Mouse (Mus musculus) natural killer cell, adult 2 months (primary cell): ENCODE measurements around the gene Dhx37.
A peak's percentile ranks its signal among the peaks of the same experiment; 100 is the strongest.

ENCODE experiments used
- DNase-seq, 2 experiments: peaks; one replicate each; pipeline ENCODE4 v3.0.0; 2022; ENCODE audit warnings: low spot score in 2 of 2

Dhx37 gene

GRCm38 (mm10) chr5:125433793-125434337, at the start of gene Dhx37:
Dhx37 (minus strand) TSS chr5:125434121.
- DNase-seq, result peak; percentile 89 to 94

DNA sequence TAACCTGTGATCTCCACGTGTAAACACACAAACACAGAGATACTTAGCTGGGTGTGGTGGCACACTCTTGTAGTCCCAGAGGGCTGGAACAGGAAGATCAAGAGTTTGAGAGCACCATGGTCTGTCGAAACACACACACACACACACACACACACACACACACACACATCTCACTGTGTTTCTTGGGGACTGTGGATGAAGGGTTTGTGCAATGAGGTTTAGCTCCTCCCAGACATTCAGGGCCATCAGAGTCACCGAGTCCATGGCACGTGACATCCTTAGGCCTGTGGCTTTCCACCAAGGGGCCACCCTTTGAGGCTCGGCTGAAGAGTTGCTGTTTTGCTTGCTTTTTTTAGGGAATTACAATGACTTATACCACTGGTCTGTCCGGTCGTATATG, 48.6 kb upstream of the Dhx37 start:
- no peak for DNase-seq

- no peak for DNase-seq
These were observed 46.7 kb upstream of the Dhx37 start for GRCm38 (mm10) chr5:125480434-125481231.

- no peak for DNase-seq
These were observed 45.5 kb upstream of the Dhx37 start for GRCm38 (mm10) chr5:125479376-125479775.

- no peak for DNase-seq
These were observed 44.1 kb upstream of the Dhx37 start for GRCm38 (mm10) chr5:125478037-125478436.

DNA sequence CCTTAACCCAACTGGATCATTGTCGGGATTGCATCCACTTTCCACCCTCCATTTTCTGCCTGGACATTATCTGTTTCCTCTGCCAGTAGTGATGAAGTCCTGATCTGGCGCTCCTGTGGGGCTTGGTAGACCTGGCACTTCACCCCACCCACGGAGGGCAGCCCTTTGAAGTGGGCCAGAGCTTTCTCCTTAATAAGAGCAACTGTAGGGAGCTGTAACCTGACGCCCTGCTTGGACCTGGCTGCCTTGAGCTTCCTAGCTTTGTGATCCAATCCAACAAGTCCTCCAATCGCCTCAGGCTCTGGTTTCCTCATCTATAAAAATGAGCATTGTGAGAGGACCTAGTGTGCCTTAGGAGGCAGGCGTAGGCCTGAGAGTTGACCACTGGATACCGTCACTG, 43.6 kb upstream of the Dhx37 start:
- DNase-seq, result no peak

DNA sequence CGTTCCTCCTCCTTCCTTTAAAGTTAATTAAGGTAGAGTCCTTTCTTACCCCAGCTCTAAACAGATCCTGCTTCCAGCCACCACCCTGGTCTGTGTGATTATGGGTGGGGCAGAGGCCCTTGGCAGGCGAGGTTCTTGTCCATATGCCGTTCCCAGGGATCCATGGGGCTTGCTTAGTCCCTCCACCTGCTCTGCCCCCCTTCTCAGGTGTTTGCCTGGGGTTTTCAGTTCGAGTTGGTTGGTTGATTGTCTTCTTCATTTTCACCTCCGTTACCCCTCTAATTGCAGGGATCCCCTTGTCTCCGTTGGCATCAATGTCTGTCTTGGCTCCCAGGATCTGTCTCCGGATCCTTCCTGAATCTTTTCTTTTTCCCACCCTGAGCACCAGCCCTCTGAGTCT, 42.9 kb upstream of the Dhx37 start:
- DNase-seq, result no peak

DNA sequence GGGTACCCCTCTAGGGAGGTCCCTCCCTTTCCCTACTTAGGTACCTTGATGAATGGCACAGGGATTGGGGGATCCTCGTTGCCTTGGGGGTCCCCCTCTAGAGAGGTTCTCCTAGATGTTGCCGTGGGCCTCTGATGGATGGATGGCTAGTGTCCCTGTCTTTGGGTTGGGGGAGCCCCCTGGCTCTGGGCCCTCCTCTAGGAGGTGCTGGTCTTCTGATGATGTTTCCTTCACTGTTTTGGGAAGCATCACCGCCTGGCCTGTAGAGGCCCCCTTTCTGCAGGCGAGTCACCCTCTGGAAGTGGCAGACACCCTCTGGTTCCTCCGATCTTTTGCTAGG, 42.3 kb upstream of the Dhx37 start:
- no peak for DNase-seq

DNA sequence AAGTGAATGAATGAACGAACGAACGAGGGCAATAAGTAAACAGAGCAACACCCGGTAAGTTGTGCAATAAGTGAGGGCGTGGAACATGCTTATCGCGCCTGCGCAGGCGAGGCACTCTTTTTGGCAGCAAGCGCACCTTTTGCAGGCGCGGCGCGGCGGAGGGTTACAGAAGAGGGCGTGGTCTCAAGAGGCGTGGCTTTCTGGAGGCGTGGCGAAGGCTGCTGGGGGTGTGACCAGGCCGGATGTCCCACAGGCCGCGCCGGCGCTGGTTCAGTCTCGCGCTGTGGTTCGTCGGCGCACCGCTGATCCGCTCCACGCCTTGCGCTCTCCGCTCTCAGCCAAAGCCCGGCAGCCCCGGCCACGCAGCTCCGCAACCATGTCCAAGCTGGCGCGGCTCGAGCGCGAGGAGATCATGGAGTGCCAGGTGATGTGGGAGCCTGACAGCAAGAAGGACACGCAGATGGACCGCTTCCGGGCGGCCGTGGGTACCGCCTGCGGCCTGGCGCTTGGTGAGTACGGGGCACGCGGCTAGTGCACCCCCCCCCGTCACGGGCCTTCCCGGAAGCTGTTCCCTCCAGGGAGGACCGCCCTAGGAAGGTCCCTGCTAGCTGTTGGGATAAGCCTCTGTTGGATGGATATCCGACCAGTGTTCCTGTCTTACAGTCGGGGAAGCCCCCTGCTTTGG, 41.8 kb upstream of the Dhx37 start, which contains the start of gene Aacs:
Gene Aacs (plus strand): TSS at position 214 of the 685 bp plus-strand sequence.
- DNase-seq, result peak; percentile 97 to 98

DNA sequence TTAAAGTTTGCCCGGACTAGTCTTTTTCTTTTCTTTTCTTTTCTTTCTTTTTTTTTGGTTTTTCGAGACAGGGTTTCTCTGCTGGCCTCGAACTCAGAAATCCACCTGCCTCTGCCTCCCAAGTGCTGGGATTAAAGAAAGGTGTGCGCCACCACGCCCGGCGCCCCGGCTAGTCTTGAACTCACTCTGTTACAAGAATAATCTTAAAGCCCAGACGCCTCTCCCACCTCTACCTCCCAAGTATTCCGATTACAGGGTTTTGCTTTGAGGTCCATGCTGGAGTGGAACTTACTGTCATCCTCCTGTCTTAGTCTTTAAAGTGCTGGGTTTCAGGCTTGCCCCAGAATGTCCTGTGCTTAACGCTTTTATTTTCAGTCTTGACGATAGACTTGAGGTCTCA, 41.1 kb upstream of the Dhx37 start:
- DNase-seq, result no peak

GRCm38 (mm10) chr5:125472796-125473475, 39.0 kb upstream of the Dhx37 start:
- DNase-seq, result no peak

DNA sequence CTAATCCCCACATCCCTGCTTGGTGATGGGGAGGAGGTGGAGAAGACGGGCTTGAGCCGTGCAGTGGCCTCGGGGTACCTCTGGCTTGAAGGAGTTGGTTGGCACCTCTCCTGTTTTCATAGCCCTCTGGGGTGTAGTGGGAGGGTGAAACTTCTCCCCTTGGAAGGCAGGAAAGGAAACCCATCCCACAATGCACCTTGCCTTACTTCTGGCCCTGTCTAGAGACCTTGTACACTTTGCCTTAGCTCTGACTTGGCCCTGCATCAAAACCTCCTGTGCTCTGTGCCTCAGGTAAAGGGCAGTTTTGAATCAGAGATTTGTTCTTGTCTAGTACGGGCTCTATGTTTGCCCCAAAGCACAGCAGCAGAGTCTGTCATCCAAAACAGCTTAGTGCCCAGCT, 36.8 kb upstream of the Dhx37 start:
- no peak for DNase-seq

DNA sequence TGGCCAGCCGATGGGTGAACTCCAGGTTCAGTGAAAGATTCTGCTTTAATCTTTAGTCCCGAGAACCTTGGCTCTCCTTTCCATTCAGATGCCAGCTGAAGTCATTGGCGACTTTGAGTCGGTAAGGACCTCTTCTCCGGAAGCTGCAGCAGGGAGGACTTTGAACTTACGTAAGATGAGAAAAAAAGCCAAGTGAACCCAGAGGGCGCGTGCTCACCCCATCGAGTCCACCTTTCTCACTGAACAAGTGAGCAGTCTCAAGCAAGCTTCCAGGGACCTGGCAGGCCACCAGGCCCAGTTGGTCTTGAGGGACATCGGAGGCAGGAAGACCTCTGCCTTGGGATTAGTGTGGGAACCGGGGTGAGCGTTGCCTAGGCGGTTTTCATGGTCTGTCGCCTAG, 33.3 kb upstream of the Dhx37 start:
- no peak for DNase-seq

- DNase-seq, result no peak
These were observed 32.6 kb upstream of the Dhx37 start for GRCm38 (mm10) chr5:125466483-125466882.

DNA sequence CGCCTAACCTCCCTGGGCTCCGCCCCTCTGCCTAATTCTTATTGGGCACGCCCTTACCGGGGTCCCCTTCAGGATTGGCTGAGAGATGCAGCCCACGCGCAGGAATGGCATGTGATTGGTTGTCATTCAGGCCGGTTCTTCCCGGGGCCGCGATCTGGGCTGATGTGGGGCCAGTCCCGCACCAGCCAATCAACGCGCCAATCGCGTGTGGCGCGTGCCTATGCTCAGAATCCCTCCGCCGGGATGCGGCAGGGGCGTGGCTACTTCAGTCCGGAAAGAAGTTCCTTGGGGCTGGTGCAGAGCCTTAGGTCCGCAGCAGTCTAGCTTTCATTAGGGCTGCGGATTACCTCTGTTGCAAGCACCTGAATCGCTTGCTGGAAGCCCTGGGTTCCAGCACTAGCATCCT, 31.8 kb upstream of the Dhx37 start:
- peak; percentile 93 to 96 for DNase-seq

DNA sequence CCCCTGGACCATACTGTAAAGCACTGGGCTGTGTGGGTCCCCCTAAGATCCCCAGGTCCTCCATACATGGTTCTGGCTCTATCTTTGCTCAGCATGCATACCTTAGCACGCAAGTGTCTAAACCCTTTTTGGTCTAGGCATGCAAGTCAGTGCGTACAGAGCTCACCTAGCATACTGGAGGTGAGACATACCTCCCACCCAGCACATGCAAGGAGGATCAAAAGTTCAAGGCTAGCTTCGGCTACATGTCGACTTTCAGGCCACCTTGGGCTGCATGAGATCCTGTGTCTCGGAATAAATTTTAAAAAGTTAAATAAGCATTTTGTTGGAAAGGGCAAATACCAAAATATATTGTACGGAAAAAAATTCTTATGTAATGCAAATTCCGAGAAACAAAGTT, 31.3 kb upstream of the Dhx37 start:
- DNase-seq, result no peak

DNA sequence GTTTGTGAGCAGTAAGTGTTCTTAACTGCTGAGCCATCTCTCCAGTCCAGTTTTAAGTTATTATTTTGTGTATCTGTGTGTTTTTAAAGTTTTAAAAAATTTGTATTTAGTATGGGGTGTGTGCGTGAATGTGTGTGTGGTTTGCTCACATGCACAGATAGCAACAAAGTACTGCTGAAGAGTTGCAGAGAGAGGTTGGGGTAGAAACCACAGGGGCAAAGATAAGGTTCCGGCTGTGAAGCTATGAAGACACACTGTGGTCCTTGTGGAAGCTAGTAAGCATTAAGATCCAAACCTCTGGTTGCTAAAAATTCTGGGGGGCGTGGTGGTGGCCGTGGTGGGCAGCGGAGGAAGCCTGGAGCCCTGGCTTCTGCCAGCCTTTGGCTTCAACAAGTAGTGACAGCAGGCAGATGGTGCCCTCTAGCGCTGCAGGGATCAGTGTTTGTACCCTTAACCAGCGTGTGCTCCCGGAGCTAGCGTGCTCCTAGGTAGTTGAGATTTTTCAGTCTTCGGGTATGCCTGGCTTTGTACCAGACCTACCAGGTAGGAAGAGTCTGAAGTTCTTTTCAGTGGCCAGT, 28.0 kb upstream of the Dhx37 start:
- peak in 1 of 2 experiments; percentile 55 for DNase-seq

DNA sequence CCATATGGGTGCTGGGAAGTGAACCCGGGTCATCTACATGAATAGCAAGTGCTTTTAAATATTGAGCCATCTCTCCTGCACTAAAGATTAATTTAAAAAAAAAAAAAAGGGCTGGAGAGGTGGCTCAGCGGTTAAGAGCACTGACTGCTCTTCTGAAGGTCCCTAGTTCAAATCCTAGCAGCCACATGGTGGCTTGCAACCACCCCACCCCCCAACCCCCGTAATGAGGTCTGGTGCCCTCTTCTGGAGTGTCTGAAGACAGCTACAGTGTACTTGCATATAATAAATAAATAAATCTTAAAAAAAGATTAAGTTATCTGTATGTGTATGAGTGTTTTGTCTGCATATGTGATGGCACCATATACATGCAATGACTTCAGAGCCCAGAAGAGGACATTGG, 26.7 kb upstream of the Dhx37 start:
- no peak for DNase-seq

GRCm38 (mm10) chr5:125457538-125457937, 23.6 kb upstream of the Dhx37 start:
- no peak for DNase-seq

DNA sequence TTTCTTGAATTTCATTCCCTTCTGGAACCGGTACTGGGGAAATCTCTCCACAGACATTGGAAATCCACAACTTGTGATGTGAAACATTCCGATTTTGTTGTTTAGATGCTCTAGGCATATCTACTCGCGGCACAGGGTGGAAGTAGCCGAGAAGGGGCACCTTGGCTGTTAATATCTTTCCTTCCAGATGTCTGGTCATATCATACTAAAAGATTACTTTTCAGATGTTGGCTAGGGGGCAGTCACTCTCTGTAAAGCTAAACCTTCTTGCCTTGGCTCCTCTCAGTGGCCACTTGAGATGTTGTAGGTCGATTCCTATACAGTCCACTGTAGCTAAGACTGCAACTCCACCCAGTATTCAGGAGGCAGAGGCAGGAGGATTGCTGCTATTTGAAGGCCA, 22.2 kb upstream of the Dhx37 start:
- no peak for DNase-seq

GRCm38 (mm10) chr5:125452573-125452972, 18.7 kb upstream of the Dhx37 start:
- no peak for DNase-seq

DNA sequence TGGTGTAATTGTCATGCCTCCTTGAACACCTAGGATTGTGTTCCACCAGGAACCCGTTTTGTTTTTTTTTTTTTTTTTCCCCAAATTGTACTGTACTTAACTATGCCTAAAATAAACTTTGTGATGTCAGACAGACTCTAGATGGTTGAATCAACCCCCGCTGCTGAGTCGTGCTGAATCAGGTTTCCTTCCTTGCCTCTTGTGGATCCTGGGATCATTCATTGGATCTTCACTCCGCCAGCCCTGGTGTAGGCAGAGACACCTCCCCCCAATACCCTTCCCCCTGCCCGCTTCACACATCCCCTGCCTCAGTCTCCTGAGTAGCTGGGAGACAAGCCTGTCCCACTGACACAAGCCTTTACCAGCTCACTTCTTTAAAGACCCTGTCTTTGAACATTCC, 15.4 kb upstream of the Dhx37 start:
- DNase-seq, result no peak
